Mouse (Mus musculus) stomach, postnatal 0 days (tissue): ENCODE measurements around the gene 4930590J08Rik. TPM values are rescaled to one million over a fixed set of nuclear protein-coding genes. Genes with fewer than 3 reads are reported as not detected.

Source experiments
- ATAC-seq: fragments of 200-750 bp; cut with Nextera tagmentation; 2 replicates; pipeline ENCODE4 v1.8.0; 2017; ENCODE audit not compliant: low FRiP score, low TSS enrichment
- DNase-seq: peaks from one replicate; pipeline ENCODE4 v3.0.0-alpha.2; 2016; ENCODE audit warnings: low spot score
- H3K27ac ChIP-seq: fragments of 300-500 bp; sonication (generic); replicated peaks from 2 replicates; pipeline ENCODE4 v1.5.1; 2014; ENCODE audit warnings: mild to moderate bottlenecking, control low read depth
- H3K27me3 ChIP-seq: fragments of 300-500 bp; sonication (generic); 2 replicates; pipeline ENCODE4 v1.6.1; 2014; ENCODE audit warnings: low read length; ENCODE audit not compliant: control insufficient read depth, insufficient read depth
- H3K36me3 ChIP-seq: fragments of 300-500 bp; sonication (generic); 2 replicates; pipeline ENCODE4 v1.6.1; 2014; ENCODE audit warnings: low read length, mixed read lengths; ENCODE audit not compliant: control insufficient read depth, insufficient read depth
- H3K4me1 ChIP-seq: fragments of 300-500 bp; sonication (generic); replicated peaks from 2 replicates; pipeline ENCODE4 v1.6.1; 2014; ENCODE audit warnings: antibody characterized with exemption; ENCODE audit not compliant: control insufficient read depth, insufficient read depth
- H3K4me2 ChIP-seq: fragments of 300-500 bp; sonication (generic); replicated peaks from 2 replicates; pipeline ENCODE4 v1.6.1; 2014; ENCODE audit warnings: low read depth, mild to moderate bottlenecking, control low read depth, moderate library complexity
- H3K4me3 ChIP-seq: fragments of 300-500 bp; sonication (generic); 2 replicates; pipeline ENCODE4 v1.5.1; 2014; ENCODE audit warnings: low read depth, low read length, control low read depth
- H3K9ac ChIP-seq: fragments of 300-500 bp; sonication (generic); 2 replicates; pipeline ENCODE4 v1.6.1; 2014; ENCODE audit warnings: mild to moderate bottlenecking, low read length, control low read depth, mixed read lengths
- H3K9me3 ChIP-seq: fragments of 300-500 bp; sonication (generic); 2 replicates; pipeline ENCODE4 v1.6.1; 2016; ENCODE audit warnings: low read length; ENCODE audit not compliant: control insufficient read depth
- CTCF ChIP-seq: IDR thresholded peaks from 2 replicates; pipeline ENCODE4 v1.5.1; 2016; ENCODE audit warnings: antibody characterized with exemption, low read depth, mild to moderate bottlenecking, moderate library complexity
- EP300 ChIP-seq: optimal IDR thresholded peaks from 2 replicates; pipeline ENCODE3; 2016; ENCODE audit warnings: antibody characterized with exemption
- WGBS: fragments of 180-500 bp; shearing (Covaris S2); extraction: QIAGEN DNeasy Blood & Tissue Kit; methylation state at CpG from one replicate; pipeline ENCODE4 v1.1.7; 2014; 5-methylcytosine and 5-hydroxymethylcytosine counted together
- polyA plus RNA-seq: library from polyadenylated mRNA; unstranded; fragments of >200 nt; fragmentation: Nextera tagmentation; extraction: Ambion mirVana; gene quantifications from 2 replicates; pipeline ENCODE4 v1.2.1, GENCODE M21; 2015

Gene 4930590J08Rik
- polyA plus RNA-seq, 1 experiment from 2014 or later, result 0.06 TPM

DNA sequence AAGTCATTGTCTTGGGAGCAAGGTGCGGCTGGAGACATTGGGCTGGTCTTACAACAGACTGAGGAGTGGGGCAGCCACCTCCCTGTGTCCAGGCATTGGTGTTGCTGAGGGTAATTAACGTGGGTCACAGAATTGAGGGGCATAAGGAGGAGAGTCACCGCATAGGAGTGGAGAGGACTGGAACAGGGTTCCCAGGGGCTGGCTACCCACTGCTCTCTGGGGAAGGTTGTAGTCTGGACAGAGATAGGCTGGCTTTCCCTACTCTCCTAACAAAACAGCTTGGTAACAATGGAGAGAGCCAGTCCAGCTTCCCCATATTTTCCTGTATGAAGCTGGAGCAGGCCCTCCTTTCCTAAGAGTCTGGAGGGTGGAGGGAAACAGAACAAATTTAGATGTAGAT is 77.4 kb downstream of the 4930590J08Rik start:
- no peaks in the 10 kb centered on the region for H3K27me3 ChIP-seq
- H3K27ac ChIP-seq, result no peak overlapping the region
- no peak overlapping the region for H3K9ac ChIP-seq
- no peaks in the 10 kb centered on the region for H3K4me1 ChIP-seq
- DNase-seq (no peak), ATAC-seq (no peak)
- WGBS, result 82% methylated on average over 3 of the region's 3 CpGs
- peak overlapping the region; percentile 75 for H3K4me2 ChIP-seq
- H3K9me3 ChIP-seq, result no peaks in the 10 kb centered on the region
- H3K4me3 ChIP-seq, result peak overlapping the region; percentile 54; the same call in 1 of the 2 replicates
- H3K36me3 ChIP-seq, result no peaks in the 10 kb centered on the region
- TF ChIP-seq CTCF, result no peak
- no peak for TF ChIP-seq EP300

DNA sequence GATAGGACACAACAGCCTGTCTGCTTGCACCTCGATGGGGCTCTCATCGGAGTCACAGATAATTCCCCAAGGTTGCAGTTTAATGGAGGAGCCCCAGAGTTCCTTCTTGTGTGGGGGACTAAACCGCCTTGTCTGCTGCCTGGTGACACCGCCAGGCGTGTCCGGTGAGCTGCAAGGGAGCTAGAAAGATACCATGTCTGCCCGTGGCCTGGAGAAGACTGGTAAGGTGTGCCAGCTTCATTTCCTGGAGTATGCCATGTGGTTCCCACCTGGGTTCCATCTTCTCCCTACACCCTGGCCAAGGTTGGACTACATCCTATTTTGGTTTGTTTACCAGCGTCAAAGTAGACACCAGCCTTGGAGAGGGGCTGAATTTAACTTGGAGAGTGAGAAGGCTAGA is 87.5 kb downstream of the 4930590J08Rik start:
- no peak overlapping the region for H3K27ac ChIP-seq
- no peaks in the 10 kb centered on the region for H3K27me3 ChIP-seq
- DNase-seq (no peak), ATAC-seq (no peak)
- 70% methylated on average over 8 of the region's 8 CpGs for WGBS
- H3K9ac ChIP-seq, result no peak overlapping the region
- no peaks in the 10 kb centered on the region for H3K4me1 ChIP-seq
- H3K9me3 ChIP-seq, result no peaks in the 10 kb centered on the region
- no peak overlapping the region for H3K4me3 ChIP-seq
- H3K4me2 ChIP-seq, result no peak overlapping the region
- H3K36me3 ChIP-seq, result no peaks in the 10 kb centered on the region
- TF ChIP-seq CTCF (no peak), EP300 (no peak)

DNA sequence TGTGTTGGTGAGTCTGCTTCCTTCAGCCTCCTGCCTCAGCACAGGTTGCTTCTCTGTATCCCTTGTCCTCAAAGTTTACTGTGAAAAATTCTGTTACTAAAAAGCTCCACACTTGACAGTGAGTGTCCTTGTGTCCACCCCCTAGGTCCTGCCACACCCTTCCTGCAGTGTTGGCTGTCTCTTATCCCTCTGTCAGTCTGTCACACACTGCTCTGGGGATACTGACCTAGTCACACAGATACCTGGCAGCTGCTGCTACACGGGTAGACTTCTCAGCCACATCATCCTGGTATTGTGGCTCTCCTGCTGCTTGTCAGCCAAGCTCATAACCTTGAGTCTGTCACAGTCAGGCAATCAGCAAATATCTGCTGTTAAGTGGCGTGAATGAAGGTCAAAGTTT is 90.2 kb downstream of the 4930590J08Rik start:
- no peak for DNase-seq
- 65% methylated on average over 2 of the region's 2 CpGs for WGBS
- Histone ChIP-seq H3K9me3 (no peaks in the 10 kb centered on the region), H3K4me3 (no peak overlapping the region), H3K27me3 (no peaks in the 10 kb centered on the region), H3K9ac (no peak overlapping the region), H3K36me3 (no peaks in the 10 kb centered on the region), H3K4me2 (no peak overlapping the region), H3K4me1 (no peaks in the 10 kb centered on the region), H3K27ac (no peak overlapping the region)
- TF ChIP-seq CTCF, result no peak
- TF ChIP-seq EP300, result no peak
- no peak for ATAC-seq

DNA sequence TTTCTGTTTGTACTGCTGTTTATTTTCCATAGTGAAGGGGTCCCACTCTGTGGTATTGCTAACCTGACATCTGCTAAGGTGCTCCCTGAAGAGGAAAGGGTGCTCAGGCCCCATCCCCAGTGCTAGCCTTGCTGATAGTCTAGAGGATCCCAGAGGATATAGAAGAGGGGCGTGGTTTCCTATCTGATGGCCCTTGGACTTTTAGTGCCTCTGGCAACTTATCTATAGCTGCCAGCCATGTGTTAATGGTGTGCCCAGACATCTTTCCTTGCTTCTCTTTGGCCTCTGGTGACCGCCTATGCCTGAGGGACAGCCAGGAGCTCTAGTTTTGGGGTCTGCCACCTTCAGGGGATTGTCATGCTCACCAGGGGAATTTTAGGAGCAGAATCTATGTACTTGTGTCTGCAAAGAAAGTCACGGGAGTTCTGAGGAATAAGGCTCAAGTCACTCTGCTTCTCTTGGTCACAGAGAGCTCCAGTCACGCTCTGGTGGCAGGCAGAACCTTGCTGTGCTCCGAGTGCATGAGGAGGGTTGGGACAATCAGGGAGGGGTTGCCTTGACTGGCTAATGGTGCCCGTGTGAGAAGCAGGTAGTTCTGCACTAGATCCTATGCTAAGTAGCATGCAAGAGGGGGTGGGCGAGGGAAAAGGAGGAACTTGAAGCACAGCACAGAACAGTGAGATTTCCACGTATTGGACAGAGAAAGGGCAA is 91.3 kb downstream of the 4930590J08Rik start:
- H3K27ac ChIP-seq, result no peak overlapping the region
- no peaks in the 10 kb centered on the region for H3K27me3 ChIP-seq
- H3K9me3 ChIP-seq, result no peaks in the 10 kb centered on the region
- no peak overlapping the region for H3K4me3 ChIP-seq
- ATAC-seq, result no peak
- H3K9ac ChIP-seq, result no peak overlapping the region
- no peaks in the 10 kb centered on the region for H3K36me3 ChIP-seq
- DNase-seq, result no peak
- H3K4me1 ChIP-seq, result no peaks in the 10 kb centered on the region
- WGBS, result 67% methylated on average over 8 of the region's 8 CpGs
- H3K4me2 ChIP-seq, result no peak overlapping the region
- TF ChIP-seq CTCF, result no peak
- TF ChIP-seq EP300, result no peak

DNA sequence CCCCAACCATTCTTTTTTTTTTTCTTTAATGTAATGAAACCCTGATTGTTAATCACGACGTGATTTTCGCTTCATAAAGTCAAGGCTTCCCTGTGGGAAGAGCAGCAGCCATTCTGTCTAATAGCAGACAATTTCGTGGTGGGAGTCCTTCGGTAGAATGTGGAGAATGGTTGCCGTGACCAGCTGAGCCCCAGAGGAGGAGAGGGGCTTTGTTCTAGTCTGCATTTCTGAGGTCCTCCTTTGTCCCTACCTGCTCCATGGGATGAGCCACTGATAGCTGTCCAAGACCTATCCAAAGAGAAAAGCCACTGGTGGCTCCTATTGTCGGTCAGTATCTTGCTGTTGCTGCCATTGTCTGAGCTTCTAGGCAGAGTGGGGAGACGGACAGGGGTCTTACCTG is 93.5 kb downstream of the 4930590J08Rik start:
- no peak for DNase-seq
- H3K4me1 ChIP-seq, result no peaks in the 10 kb centered on the region
- 81% methylated on average over 8 of the region's 8 CpGs for WGBS
- H3K4me3 ChIP-seq, result no peak overlapping the region
- no peak for ATAC-seq
- H3K36me3 ChIP-seq, result no peaks in the 10 kb centered on the region
- no peak overlapping the region for H3K4me2 ChIP-seq
- no peaks in the 10 kb centered on the region for H3K9me3 ChIP-seq
- TF ChIP-seq EP300, result no peak
- no peak for TF ChIP-seq CTCF
- H3K9ac ChIP-seq, result no peak overlapping the region
- H3K27me3 ChIP-seq, result no peaks in the 10 kb centered on the region
- H3K27ac ChIP-seq, result no peak overlapping the region

Other genes with a start within 250 kb of the 4930590J08Rik start
- gene Slc6a6, start 218.8 kb upstream of the 4930590J08Rik start, polyA plus RNA-seq, result 55.3 and 66.5 TPM in 2 replicates
- gene Grip2, start 75.6 kb upstream of the 4930590J08Rik start, polyA plus RNA-seq, result 0.24 and 0.41 TPM in 2 replicates
- 21.7 and 25.3 TPM in 2 replicates for gene Ccdc174, start 24.8 kb upstream of the 4930590J08Rik start, polyA plus RNA-seq
- gene Fgd5, start 76.1 kb downstream of the 4930590J08Rik start, polyA plus RNA-seq, result 2.5 and 2.7 TPM in 2 replicates
- 6.9 and 9.0 TPM in 2 replicates for gene Nr2c2, start 188.6 kb downstream of the 4930590J08Rik start, polyA plus RNA-seq